Mouse (Mus musculus): ENCODE data around the gene Nr1d1.
A peak's percentile ranks its signal among the peaks of the same experiment; 100 is the strongest.

Gene Nr1d1

DNA sequence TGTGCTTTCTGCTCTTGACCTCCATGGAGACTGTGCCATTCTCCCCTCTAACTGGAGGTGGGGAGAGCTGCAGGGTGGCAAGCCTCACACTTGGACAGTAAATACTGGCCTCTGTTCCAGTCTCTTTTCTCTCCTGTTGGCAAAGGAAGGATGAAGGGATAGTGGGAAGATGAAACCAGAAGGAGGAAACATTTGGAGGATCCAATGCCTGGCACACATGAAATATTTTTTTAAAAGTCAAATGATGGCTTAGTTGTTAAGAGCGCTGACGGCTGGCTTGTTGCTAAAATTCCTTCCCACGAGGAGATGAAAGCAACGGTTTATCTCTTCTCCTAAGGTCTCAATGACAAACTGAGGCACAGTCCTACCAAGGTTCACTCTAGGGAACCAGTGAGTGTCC lies 40.0 kb downstream of the Nr1d1 start:
- no peak for DNase-seq

DNA sequence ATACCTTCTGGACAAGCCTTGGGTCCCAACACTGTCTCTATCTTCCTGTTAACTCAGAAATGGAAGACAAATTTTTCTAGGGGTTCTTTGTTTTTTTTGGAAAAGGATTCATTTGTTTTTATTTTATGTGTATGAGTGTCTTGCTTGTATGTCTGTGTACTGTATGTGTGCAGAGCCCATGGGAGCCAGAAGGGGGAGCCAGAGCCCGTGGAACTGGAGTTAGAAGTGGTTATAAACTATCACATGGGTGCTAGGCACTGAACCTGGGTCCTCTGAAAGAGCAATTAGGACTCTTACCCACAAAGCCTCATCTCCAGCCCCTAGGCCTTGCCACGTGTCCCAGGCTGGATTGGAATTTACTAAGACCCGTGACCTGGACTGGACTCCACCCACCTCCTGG lies 41.1 kb downstream of the Nr1d1 start:
- DNase-seq = no peak

DNA sequence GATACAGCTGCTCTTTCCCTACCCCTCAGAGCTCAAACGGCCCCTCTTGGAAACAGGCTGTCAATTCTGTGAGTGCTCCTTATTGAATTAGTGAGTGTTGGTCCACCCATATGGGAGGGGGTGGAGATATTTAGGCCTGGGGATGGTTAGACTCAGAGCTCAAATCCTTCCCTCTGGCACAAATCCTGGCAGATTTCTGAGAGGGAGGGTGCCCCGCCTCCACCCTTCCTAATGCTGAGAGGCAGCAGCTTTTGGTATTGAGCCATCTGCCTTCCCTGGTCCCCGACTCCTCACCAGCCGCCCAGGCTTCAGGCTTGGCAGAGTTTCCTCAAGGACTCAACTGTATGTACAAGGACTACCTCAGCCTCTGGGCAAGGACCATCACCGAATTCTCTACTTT lies 44.0 kb downstream of the Nr1d1 start:
- DNase-seq = peak; percentile 56 to 66

DNA sequence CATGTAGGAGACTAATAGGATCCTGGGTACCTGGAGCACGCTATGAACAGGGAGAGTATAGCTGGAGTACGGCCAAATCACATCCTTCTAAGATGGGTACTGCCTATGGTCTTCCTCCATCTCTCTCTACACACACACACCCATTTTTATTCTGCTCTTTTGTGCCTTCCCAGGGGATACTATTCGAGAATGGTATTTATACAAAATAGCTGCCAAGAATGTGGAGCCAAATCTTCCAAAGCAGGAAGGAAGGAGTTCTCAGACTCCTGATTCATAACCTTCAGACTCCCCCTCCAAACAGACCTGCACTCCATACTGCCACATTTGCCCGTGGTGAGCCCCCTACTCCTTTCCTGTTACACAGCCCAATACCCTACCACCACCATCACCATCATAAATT lies 44.4 kb downstream of the Nr1d1 start:
- no peak for DNase-seq

DNA sequence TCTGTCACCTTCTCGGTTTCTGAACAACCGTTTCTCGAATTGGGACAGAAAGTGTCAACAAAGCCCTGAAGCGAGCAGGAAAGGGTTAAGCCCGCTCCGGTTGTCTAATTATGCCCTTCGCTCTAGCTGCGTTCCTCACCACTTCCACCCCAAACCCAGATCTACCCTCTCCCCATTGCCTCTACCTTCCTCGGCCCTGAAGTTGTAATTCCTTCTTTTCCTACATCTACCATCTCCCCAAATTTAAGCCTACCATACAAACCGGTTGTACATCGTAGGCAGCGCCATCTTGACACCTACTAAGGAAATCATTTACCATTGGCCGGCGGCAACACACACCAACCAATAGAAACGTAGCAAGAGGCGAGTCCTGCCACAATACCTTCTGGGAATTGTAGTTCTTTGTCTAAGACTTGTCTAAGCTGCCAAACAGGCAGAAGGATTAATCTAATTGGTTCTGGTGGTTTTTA lies 46.0 kb downstream of the Nr1d1 start, which contains the start of gene Med24:
Gene Med24 (minus strand): TSS at position 317 of the 470 bp plus-strand sequence.
- DNase-seq = peak; percentile 85 to 90

DNA sequence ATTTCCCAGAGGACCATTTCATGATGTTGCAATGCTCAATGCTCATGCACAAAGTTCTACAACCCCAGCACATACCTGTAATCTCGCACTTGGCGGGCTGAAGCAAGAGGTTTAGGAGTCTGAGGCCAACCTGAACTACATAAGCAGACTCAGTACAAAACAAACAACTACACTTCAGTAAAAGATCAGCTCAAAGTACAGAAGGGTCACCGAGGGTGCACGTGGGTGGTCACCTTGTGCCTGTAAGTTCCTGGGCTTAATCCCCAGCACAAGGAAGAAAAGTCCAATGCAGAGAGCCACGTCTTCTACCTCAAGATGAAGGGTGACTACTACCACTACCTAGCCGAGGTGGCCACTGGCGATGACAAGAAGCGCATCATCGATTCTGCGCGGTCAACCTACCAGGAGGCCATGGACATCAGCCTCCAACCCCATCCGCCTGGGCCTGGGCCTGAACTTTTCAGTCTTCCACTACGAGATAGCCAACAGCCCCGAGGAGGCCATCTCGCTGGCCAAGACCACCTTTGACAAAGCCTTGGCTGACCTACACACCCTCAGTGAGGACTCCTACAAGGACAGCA lies 49.1 kb downstream of the Nr1d1 start:
- DNase-seq = no peak

DNA sequence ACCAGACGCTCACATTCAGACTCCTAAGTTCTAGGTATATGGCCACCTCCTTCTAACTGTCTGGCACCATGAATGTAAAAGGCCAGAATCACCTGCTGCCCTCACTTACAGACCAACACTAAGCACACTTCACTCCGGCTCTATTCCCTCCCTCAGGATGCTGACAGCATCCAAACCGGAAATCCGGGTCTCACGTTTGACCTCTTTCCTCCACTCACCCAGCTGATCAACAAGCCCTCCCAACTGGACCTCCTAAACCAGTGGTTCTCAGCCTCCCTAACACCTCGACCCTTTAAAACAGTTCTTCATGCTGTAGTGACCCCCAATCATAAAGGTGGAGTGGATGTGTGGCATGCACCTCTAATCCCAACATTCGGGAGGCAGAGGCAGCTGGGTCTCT lies 52.0 kb downstream of the Nr1d1 start:
- no peak for DNase-seq

DNA sequence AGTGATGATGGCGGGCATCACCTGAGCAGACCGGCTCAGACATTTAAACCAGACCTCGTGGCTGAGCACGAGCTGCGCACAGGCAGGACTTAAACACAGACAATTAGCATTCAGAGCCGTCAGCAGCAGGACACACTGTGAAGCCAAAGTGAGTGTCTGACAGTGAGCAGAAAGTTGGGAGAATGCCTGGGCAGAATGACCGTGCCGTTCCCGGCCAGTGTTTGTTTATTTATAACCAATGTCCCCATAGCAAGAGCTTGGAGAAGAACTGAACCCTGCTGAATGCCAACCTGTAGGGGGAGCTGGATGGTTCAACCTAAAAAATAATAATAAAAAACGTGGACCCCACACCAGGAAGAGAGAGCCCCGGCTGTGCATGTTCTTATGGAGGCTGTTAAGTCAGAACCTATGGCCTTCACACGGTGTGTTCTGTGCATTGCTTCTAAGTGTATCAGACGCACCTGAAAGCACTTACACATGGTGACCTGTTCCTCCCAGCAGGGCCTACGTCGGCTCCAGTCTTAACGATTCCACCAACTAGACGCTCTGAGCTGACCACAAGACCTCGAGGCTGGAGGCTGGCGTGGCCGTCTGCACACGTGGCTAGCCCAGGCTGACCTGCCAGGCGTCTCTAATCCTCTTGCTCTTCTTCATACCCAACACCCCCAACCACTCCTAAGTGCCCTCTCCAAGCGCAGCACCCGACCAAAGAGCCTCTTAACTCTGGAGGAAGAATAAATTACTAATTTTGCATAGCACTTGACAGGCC lies 53.5 kb downstream of the Nr1d1 start:
- DNase-seq = peak; percentile 61 to 70

DNA sequence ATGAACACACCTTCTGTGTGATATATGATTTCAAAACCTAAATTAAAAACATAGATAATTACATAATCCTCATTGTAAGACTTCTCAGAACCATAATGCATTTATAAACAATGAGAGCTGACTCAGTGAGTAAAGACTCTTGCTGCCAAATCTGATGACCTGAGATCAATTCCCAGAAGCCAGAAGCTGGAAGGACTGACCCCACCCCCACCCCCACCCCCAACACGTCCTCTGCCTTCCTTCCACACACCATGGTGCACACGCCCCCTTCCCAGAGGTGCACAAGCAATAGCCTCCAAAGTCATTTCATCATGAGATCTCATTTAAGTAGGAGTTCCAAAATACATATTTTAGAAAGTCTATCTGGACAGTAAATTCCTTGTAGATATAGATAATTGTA lies 54.4 kb downstream of the Nr1d1 start:
- no peak for DNase-seq

Data from cerebellum, postnatal 36 days (tissue).